Mouse (Mus musculus) left cerebral cortex, adult 8-10 months (tissue): Measurements from ENCODE around the gene Olfr646. TPM values are rescaled to one million over a fixed set of nuclear protein-coding genes. Genes with fewer than 3 reads are reported as not detected.

Experiments
- DNase-seq, 2 experiments: peaks; one replicate each; pipeline ENCODE4 v3.0.0; 2022; ENCODE audit warnings: low spot score in 2 of 2
- total RNA-seq, 4 experiments: library from RNA; stranded (reverse); gene quantifications; 2 replicates each; pipeline ENCODE4 v1.2.4; 2022

Gene Olfr646
- total RNA-seq, result not detected

- DNase-seq, result no peak
These were observed at the start of gene Olfr646 for GRCm38 (mm10) chr7:104104757-104104972. Olfr646 (plus strand) TSS chr7:104104873.

GRCm38 (mm10) chr7:104059215-104059614 lies 45.5 kb upstream of the Olfr646 start:
- no peak for DNase-seq

DNA sequence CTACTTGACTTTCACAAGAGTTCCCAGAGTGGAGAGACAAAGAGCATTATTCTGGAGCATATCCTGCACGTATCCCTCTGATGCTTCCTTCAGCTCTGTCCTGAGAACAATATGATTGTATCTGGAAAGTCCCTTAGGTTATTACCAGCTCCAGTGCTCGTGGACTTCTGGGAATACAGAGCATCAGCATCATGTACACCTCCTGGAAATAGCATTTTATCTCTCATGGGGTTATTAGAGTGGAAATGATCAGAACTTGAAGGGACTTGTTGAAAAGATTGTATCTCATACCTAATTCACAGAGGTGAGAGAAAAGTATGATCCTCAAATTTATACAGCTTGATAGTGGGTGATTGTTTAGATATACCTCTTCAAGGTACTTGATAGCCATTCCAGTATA lies 43.3 kb upstream of the Olfr646 start, which contains the start of gene 4930516K23Rik:
Gene 4930516K23Rik (minus strand): TSS at position 101 of the 400 bp plus-strand sequence.
- no peak for DNase-seq

DNA sequence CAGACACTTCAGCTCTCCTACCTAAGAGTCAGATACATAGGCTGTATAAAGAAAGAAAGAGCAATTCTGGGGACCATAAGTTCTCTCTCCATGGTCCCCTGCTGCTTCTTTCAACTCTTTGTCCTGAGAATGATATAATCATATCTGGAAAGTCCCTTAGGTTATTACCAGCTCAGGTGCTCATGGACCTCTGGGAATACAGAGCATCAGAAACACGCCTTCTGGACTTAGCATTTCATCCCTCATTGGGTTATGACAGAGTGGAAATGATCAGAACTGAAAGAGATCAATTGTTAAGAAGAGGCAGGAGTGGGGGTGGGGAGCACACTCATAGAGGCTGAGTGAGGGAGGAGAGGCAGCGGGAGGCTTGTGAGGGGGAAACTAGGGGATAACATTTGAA lies 32.9 kb upstream of the Olfr646 start, which contains the start of gene Olfr644:
Gene Olfr644 (minus strand): TSS at position 101 of the 400 bp plus-strand sequence.
- DNase-seq, result no peak

DNA sequence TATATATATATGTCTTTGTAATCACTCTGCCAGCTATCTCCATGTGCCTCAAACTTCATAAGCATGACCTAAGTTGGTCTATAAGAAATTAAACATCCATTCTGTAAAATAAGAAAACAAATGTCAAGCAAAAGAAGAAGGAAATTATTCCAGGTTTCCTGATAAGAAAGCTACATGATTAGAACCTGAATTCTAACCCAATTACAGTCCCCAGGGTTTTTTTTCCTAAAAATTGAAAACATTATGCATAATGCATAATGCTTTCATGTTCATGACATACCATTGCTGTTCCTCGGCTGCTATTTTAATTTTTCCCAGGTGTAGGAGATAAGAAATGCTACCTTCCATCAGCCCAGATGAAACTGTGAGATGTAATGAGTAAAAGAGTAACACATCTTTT lies 19.3 kb upstream of the Olfr646 start, which contains the start of gene Olfr645:
Gene Olfr645 (minus strand): TSS at position 101 of the 400 bp plus-strand sequence.
- DNase-seq, result no peak

DNA sequence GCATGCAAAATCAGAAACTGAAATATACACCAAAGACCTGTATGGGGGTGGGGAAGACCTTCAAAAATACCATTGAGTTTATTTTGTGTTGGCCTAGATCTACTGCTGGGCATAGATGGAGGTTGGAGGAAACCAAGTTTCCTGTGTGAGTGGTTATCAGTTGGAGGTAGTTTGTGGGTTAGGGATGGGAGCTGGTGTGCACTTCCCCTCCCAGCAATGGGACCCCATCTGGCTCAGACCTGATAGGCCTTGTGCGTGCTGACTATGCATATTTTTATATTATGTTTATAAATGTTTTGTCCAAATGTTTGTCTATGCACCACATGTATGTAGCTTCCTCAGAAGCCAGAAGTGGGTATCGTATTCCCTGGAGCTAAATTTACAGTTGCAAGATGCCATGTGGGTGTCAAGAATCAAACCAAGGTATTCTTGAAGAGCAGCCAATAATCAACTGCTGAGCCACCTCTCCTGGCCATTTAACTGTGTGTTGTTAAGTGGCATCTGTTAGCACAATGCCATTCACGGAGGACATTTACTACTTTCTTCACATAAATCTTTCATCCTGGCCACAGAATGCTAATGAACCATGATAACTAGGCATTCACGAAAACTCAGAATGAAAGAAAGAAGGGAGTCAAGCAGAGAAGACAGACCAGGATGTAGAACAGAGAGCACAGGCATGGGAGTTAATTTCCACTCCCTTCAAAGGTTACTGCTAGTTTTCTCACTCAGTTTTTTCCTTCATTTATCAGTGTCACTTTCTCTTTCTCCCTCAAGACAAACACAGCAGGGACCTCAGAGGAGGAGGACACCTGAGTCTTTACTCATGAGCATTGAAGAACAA lies 538 bp upstream of the Olfr646 start:
- DNase-seq, result no peak

- DNase-seq, result no peak
These were observed 25.1 kb downstream of the Olfr646 start, which contains the start of gene Ubqln5 for GRCm38 (mm10) chr7:104129726-104130125. Ubqln5 (minus strand) TSS chr7:104129826.

- DNase-seq, result no peak
These were observed 32.6 kb downstream of the Olfr646 start, which contains the start of gene Olfr643 for GRCm38 (mm10) chr7:104137305-104137704. Olfr643 (minus strand) TSS chr7:104137405.

DNA sequence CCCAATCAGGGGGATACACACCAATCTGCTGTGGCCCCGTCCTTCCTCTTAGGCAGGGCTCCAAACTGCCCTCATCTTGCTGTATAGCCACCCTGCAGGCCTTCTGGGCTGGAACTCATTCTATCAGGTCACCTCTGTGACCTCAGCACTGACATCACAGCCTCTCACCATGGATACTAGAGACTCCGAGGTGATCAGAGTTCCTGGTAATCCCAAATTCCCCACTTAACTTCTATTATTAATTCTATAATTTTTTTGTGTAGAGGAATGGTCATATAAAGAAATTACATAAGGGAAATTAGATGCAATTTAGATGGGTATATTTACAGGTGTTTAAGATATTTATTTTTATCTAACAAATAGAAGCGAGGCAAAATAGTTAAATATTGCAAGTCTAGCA lies 38.5 kb downstream of the Olfr646 start, which contains the start of gene Ubqln3:
Gene Ubqln3 (minus strand): TSS at position 101 of the 400 bp plus-strand sequence.
- DNase-seq, result no peak

GRCm38 (mm10) chr7:104150456-104150855 lies 45.8 kb downstream of the Olfr646 start, which contains the start of gene Ubqlnl:
Ubqlnl (minus strand) TSS chr7:104150556.
- DNase-seq, result no peak

Other genes with a start within 250 kb of the Olfr646 start
- gene Olfr66, start 218.6 kb upstream of the Olfr646 start, total RNA-seq, result not detected
- gene Olfr64, start 210.4 kb upstream of the Olfr646 start, total RNA-seq, result not detected
- gene Olfr65, start 201.4 kb upstream of the Olfr646 start, total RNA-seq, result not detected
- gene Olfr631, start 176.0 kb upstream of the Olfr646 start, total RNA-seq, result not detected
- gene Olfr632, start 170.5 kb upstream of the Olfr646 start, total RNA-seq, result not detected
- not detected for gene Olfr633, start 160.4 kb upstream of the Olfr646 start, total RNA-seq
- under 1 TPM in 3 of 4 experiments, not detected in 1; 0.05 to 0.08 (median 0.07) TPM for gene Olfr635, start 133.7 kb upstream of the Olfr646 start, total RNA-seq
- not detected for gene Olfr638, start 106.1 kb upstream of the Olfr646 start, total RNA-seq
- gene Olfr639, start 87.6 kb upstream of the Olfr646 start, total RNA-seq, result under 1 TPM; 0.11 to 0.19 (median 0.14) TPM
- not detected for gene Olfr640, start 79.3 kb upstream of the Olfr646 start, total RNA-seq
- not detected for gene Olfr641, start 69.4 kb upstream of the Olfr646 start, total RNA-seq
- gene Olfr642, start 52.2 kb upstream of the Olfr646 start, total RNA-seq, result not detected
- gene 4930516K23Rik, start 43.4 kb upstream of the Olfr646 start, total RNA-seq, result not detected
- not detected for gene Olfr644, start 33.0 kb upstream of the Olfr646 start, total RNA-seq
- not detected for gene Olfr645, start 19.4 kb upstream of the Olfr646 start, total RNA-seq
- gene Ubqln5, start 25.0 kb downstream of the Olfr646 start, total RNA-seq, result not detected
- not detected for gene Olfr643, start 32.5 kb downstream of the Olfr646 start, total RNA-seq
- gene Ubqln3, start 38.4 kb downstream of the Olfr646 start, total RNA-seq, result not detected
- gene Ubqlnl, start 45.7 kb downstream of the Olfr646 start, total RNA-seq, result not detected
- not detected for gene Olfm5, start 60.0 kb downstream of the Olfr646 start, total RNA-seq
- gene Olfr648, start 78.5 kb downstream of the Olfr646 start, total RNA-seq, result under 1 TPM in 3 of 4 experiments, not detected in 1; 0.25 to 0.46 (median 0.28) TPM
- not detected for gene Olfr649, start 91.1 kb downstream of the Olfr646 start, total RNA-seq
- gene Trim6, start 113.9 kb downstream of the Olfr646 start, total RNA-seq, result under 1 TPM in 2 of 4 experiments, not detected in 2; 0.25 to 0.46 TPM
- 1 to 10 TPM; 1.3 to 2.8 (median 1.9) TPM for gene Trim34a, start 139.6 kb downstream of the Olfr646 start, total RNA-seq
- 1 to 10 TPM in 1 of 4 experiments, under 1 TPM in 3; 0.33 to 1.1 (median 0.83) TPM for gene Trim5, start 183.2 kb downstream of the Olfr646 start, total RNA-seq
- gene Trim12a, start 210.6 kb downstream of the Olfr646 start, total RNA-seq, result 1 to 10 TPM; 1.8 to 3.9 (median 3.1) TPM
- gene Trim34b, start 224.6 kb downstream of the Olfr646 start, total RNA-seq, result under 1 TPM in 2 of 4 experiments, not detected in 2; 0.35 to 0.57 TPM
- 1 to 10 TPM; 1.2 to 2.3 (median 1.7) TPM for gene Trim12c, start 248.5 kb downstream of the Olfr646 start, total RNA-seq